Mouse (Mus musculus) neural tube, embryonic 11.5 days (tissue): ENCODE measurements around the gene Nck1. TPM values are rescaled to one million over a fixed set of nuclear protein-coding genes. Genes with fewer than 3 reads are reported as not detected.

Source experiments
- ATAC-seq: fragments of 200-750 bp; cut with Nextera tagmentation; 2 replicates; pipeline ENCODE4 v1.8.0; 2017; ENCODE audit warnings: moderate number of reproducible peaks, mild to moderate bottlenecking, moderate TSS enrichment, moderate library complexity; ENCODE audit not compliant: insufficient read depth, low FRiP score, low TSS enrichment
- DNase-seq: peaks from one replicate; pipeline ENCODE4 v3.0.0-alpha.2; 2015; ENCODE audit warnings: low spot score
- H3K27ac ChIP-seq: fragments of 300-500 bp; sonication (generic); 2 replicates; pipeline ENCODE4 v1.5.1; 2014; ENCODE audit warnings: low read depth, mild to moderate bottlenecking, low read length
- H3K27me3 ChIP-seq: fragments of 300-500 bp; sonication (generic); 2 replicates; pipeline ENCODE4 v1.6.1; 2014; ENCODE audit warnings: mild to moderate bottlenecking, low read length, mixed read lengths; ENCODE audit not compliant: control insufficient read depth, insufficient read depth
- H3K36me3 ChIP-seq: fragments of 300-500 bp; sonication (generic); 2 replicates; pipeline ENCODE4 v1.6.1; 2014; ENCODE audit warnings: mild to moderate bottlenecking, low read length, moderate library complexity, mixed read lengths; ENCODE audit not compliant: control insufficient read depth, insufficient read depth
- H3K4me1 ChIP-seq: fragments of 300-500 bp; sonication (generic); 2 replicates; pipeline ENCODE4 v1.6.1; 2014; ENCODE audit warnings: low read length, mixed read lengths; ENCODE audit not compliant: control insufficient read depth, insufficient read depth
- H3K4me2 ChIP-seq: fragments of 300-500 bp; sonication (generic); 2 replicates; pipeline ENCODE4 v1.6.1; 2014; ENCODE audit warnings: low read depth, mild to moderate bottlenecking, moderate library complexity
- H3K4me3 ChIP-seq: fragments of 300-500 bp; sonication (generic); 2 replicates; pipeline ENCODE4 v1.5.1; 2014; ENCODE audit warnings: low read depth, low read length
- H3K9ac ChIP-seq: fragments of 300-500 bp; sonication (generic); 2 replicates; pipeline ENCODE4 v1.6.1; 2014; ENCODE audit warnings: mild to moderate bottlenecking, low read length
- H3K9me3 ChIP-seq: fragments of 300-500 bp; sonication (generic); 2 replicates; pipeline ENCODE4 v1.6.1; 2016; ENCODE audit warnings: low read length; ENCODE audit not compliant: control insufficient read depth
- WGBS: fragments of 180-500 bp; shearing (Covaris S2); extraction: QIAGEN DNeasy Blood & Tissue Kit; methylation state at CpG from one replicate; pipeline ENCODE4 v1.1.7; 2014; 5-methylcytosine and 5-hydroxymethylcytosine counted together
- polyA plus RNA-seq: library from polyadenylated mRNA; unstranded; fragments of >200 nt; fragmentation: Nextera tagmentation; extraction: Ambion mirVana; gene quantifications from 2 replicates; pipeline ENCODE4 v1.2.1, GENCODE M21; 2014

Nck1 gene
- polyA plus RNA-seq, 1 experiment from 2014 or later = 75.9 TPM

GRCm38 (mm10) chr9:100460203-100460602 is 85.7 kb downstream of the Nck1 start:
- Histone ChIP-seq H3K27me3 (no peaks in the 10 kb centered on the region), H3K4me3 (no peak overlapping the region)
- WGBS = 94% methylated on average over 9 of the region's 9 CpGs

GRCm38 (mm10) chr9:100457971-100458681 is 87.8 kb downstream of the Nck1 start:
- DNase-seq = no peak
- WGBS = 86% methylated on average over 17 of the region's 17 CpGs

More at GRCm38 (mm10) chr9:100460203-100460602, 85.7 kb downstream of the Nck1 start:
- DNase-seq = no peak
- no peak overlapping the region for H3K27ac ChIP-seq
- no peak overlapping the region for H3K4me2 ChIP-seq
- H3K9me3 ChIP-seq = no peaks in the 10 kb centered on the region
- no peak overlapping the region for H3K9ac ChIP-seq
- H3K4me1 ChIP-seq = no peaks in the 10 kb centered on the region
- H3K36me3 ChIP-seq = no peaks in the 10 kb centered on the region; the same call in 1 of the 2 replicates
- ATAC-seq = no peak

GRCm38 (mm10) chr9:100454664-100454993 is 91.3 kb downstream of the Nck1 start:
- ATAC-seq = no peak; the same call in 1 of the 2 replicates
- Histone ChIP-seq H3K36me3 (no peaks in the 10 kb centered on the region), H3K4me3 (peak overlapping the region; percentile 26), H3K4me1 (no peaks in the 10 kb centered on the region), H3K27ac (no peak overlapping the region), H3K4me2 (peak overlapping the region; percentile 62), H3K9ac (peak overlapping the region; percentile 51; the same call in 1 of the 2 replicates), H3K27me3 (no peaks in the 10 kb centered on the region), H3K9me3 (no peaks in the 10 kb centered on the region)
- WGBS = 14% methylated on average over 9 of the region's 9 CpGs
- DNase-seq = no peak

More at GRCm38 (mm10) chr9:100457971-100458681, 87.8 kb downstream of the Nck1 start:
- H3K4me1 ChIP-seq = no peaks in the 10 kb centered on the region
- H3K9me3 ChIP-seq = no peaks in the 10 kb centered on the region
- no peak overlapping the region for H3K9ac ChIP-seq
- no peak overlapping the region for H3K4me2 ChIP-seq
- no peak overlapping the region for H3K27ac ChIP-seq
- no peaks in the 10 kb centered on the region for H3K27me3 ChIP-seq
- H3K36me3 ChIP-seq = no peaks in the 10 kb centered on the region; the same call in 1 of the 2 replicates
- ATAC-seq = no peak
- H3K4me3 ChIP-seq = no peak overlapping the region

GRCm38 (mm10) chr9:100453944-100454663 is 91.8 kb downstream of the Nck1 start:
- no peak for ATAC-seq
- no peak overlapping the region for H3K27ac ChIP-seq
- WGBS = 8% methylated on average over 25 of the region's 25 CpGs

GRCm38 (mm10) chr9:100452432-100452831 is 93.5 kb downstream of the Nck1 start:
- Histone ChIP-seq H3K4me3 (no peak overlapping the region), H3K4me2 (no peak overlapping the region), H3K4me1 (no peaks in the 10 kb centered on the region), H3K9ac (no peak overlapping the region), H3K27ac (no peak overlapping the region), H3K36me3 (no peaks in the 10 kb centered on the region), H3K27me3 (no peaks in the 10 kb centered on the region), H3K9me3 (no peaks in the 10 kb centered on the region)
- 78% methylated on average over 6 of the region's 6 CpGs for WGBS
- no peak for DNase-seq
- no peak for ATAC-seq

More at GRCm38 (mm10) chr9:100453944-100454663, 91.8 kb downstream of the Nck1 start:
- H3K36me3 ChIP-seq = no peaks in the 10 kb centered on the region
- H3K27me3 ChIP-seq = no peaks in the 10 kb centered on the region
- H3K4me3 ChIP-seq = peak overlapping the region; percentile 26
- H3K9me3 ChIP-seq = no peaks in the 10 kb centered on the region
- peak overlapping the region; percentile 51; the same call in 1 of the 2 replicates for H3K9ac ChIP-seq
- peak; percentile 83 for DNase-seq
- H3K4me2 ChIP-seq = peak overlapping the region; percentile 62
- H3K4me1 ChIP-seq = no peaks in the 10 kb centered on the region

- Histone ChIP-seq H3K9ac (peak overlapping the region; percentile 68), H3K27me3 (no peaks in the 10 kb centered on the region), H3K4me3 (peak overlapping the region; percentile 58), H3K9me3 (no peaks in the 10 kb centered on the region), H3K4me2 (peak overlapping the region; percentile 86), H3K36me3 (no peaks in the 10 kb centered on the region), H3K4me1 (no peaks in the 10 kb centered on the region), H3K27ac (0 out of 2 replicates have a peak overlapping the region, but pooled peaks have one; percentile 56)
- peak; percentile 82 for ATAC-seq
- under 1% methylated on average over 32 of the region's 32 CpGs for WGBS
- peak; percentile 85 for DNase-seq
Measured at GRCm38 (mm10) chr9:100446059-100446686, 99.8 kb downstream of the Nck1 start.

Other genes with a start within 250 kb of the Nck1 start
- gene Il20rb, start 59.3 kb downstream of the Nck1 start, polyA plus RNA-seq = 0.58 and 0.82 TPM in 2 replicates
- gene Slc35g2, start 25.0 kb upstream of the Nck1 start, polyA plus RNA-seq = 5.2 and 7.4 TPM in 2 replicates
- gene Stag1, start 51.7 kb upstream of the Nck1 start, polyA plus RNA-seq = 50.6 and 53.0 TPM in 2 replicates